Mouse (Mus musculus) c-Kit-positive CD71-negative TER-119-negative erythroid progenitor cells, embryonic 14.5 days (primary cell): ENCODE results near the gene Fam117a.

Experiments
- DNase-seq: peaks from one replicate; pipeline ENCODE4 v3.0.0-alpha.2; 2013; ENCODE audit warnings: low read depth

Fam117a gene

GRCm38 (mm10) chr11:95336568-95337128 is at the start of gene Fam117a:
TSS of gene Fam117a (plus strand) at chr11:95337018.
- DNase-seq = peak; percentile 84

- no peak for DNase-seq
Measured at GRCm38 (mm10) chr11:95291998-95292397, 44.8 kb upstream of the Fam117a start.

GRCm38 (mm10) chr11:95293017-95293624 is 43.7 kb upstream of the Fam117a start:
- DNase-seq = peak; percentile 29

GRCm38 (mm10) chr11:95295736-95296135 is 41.1 kb upstream of the Fam117a start:
- no peak for DNase-seq

GRCm38 (mm10) chr11:95298146-95298545 is 38.7 kb upstream of the Fam117a start:
- DNase-seq = no peak

GRCm38 (mm10) chr11:95299886-95300285 is 36.9 kb upstream of the Fam117a start:
- DNase-seq = no peak

- no peak for DNase-seq
Measured at GRCm38 (mm10) chr11:95301772-95302171, 35.0 kb upstream of the Fam117a start.

- DNase-seq = no peak
Measured at GRCm38 (mm10) chr11:95305600-95305999, 31.2 kb upstream of the Fam117a start.

GRCm38 (mm10) chr11:95307526-95307925 is 29.3 kb upstream of the Fam117a start:
- no peak for DNase-seq

GRCm38 (mm10) chr11:95309510-95310006 is 27.3 kb upstream of the Fam117a start:
- peak; percentile 93 for DNase-seq

- peak; percentile 97 for DNase-seq
Measured at GRCm38 (mm10) chr11:95310007-95310647, 26.7 kb upstream of the Fam117a start, which contains the start of gene Kat7. TSS of gene Kat7 (minus strand) at chr11:95310246.

- DNase-seq = no peak
Measured at GRCm38 (mm10) chr11:95310648-95311424, 26.0 kb upstream of the Fam117a start.

GRCm38 (mm10) chr11:95311425-95311807 is 25.4 kb upstream of the Fam117a start:
- DNase-seq = no peak

GRCm38 (mm10) chr11:95315215-95315955 is 21.4 kb upstream of the Fam117a start:
- DNase-seq = no peak

GRCm38 (mm10) chr11:95318116-95318515 is 18.7 kb upstream of the Fam117a start:
- no peak for DNase-seq

- DNase-seq = no peak
Measured at GRCm38 (mm10) chr11:95319506-95319905, 17.3 kb upstream of the Fam117a start.

- no peak for DNase-seq
Measured at GRCm38 (mm10) chr11:95320010-95320409, 16.8 kb upstream of the Fam117a start.

- no peak for DNase-seq
Measured at GRCm38 (mm10) chr11:95324181-95324580, 12.6 kb upstream of the Fam117a start.

GRCm38 (mm10) chr11:95325832-95326231 is 11.0 kb upstream of the Fam117a start:
- no peak for DNase-seq

GRCm38 (mm10) chr11:95326243-95326642 is 10.6 kb upstream of the Fam117a start:
- DNase-seq = no peak

- DNase-seq = no peak
Measured at GRCm38 (mm10) chr11:95328629-95329028, 8.2 kb upstream of the Fam117a start.

GRCm38 (mm10) chr11:95330662-95331061 is 6.2 kb upstream of the Fam117a start:
- no peak for DNase-seq
